Mouse (Mus musculus) liver, adult 2 months (tissue): Measurements from ENCODE around the gene Slc51a.

Experiments
- CTCF ChIP-seq: fragments of 200-500 bp; IDR thresholded peaks from 2 replicates; pipeline ENCODE4 v1.5.1; 2011; ENCODE audit warnings: low read depth, low read length, control low read depth
- POLR2A ChIP-seq: fragments of 200-500 bp; IDR thresholded peaks from 2 replicates; pipeline ENCODE4 v1.6.1; 2011; ENCODE audit warnings: low read length, control low read depth; ENCODE audit not compliant: insufficient read depth; ENCODE audit errors: extremely low read depth

DNA sequence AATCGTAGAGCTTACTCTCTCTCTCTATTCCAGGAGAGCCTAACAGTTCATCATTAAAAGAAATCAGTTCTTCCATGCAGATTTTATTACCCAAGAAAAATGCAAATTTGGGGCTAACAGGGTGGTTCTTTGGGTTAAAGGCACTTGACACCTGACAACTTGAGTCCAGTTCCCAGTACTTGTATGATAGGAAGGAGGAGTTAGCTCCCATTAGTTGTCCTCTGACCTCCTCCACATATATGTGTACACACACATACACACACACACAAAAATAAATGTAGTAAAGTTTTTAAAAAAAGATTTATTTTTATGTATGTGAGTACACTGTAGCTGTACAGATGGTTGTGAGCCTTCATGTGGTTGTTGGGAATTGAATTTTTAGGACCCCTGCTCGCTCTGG, 37.5 kb downstream of the Slc51a start:
- TF ChIP-seq CTCF (no peak), POLR2A (no peak)
